Mouse (Mus musculus): ENCODE measurements at regions not wholly inside any gene's neighbourhood (a gene's known extent, or its start where the extent isn't known, plus 50 kb on each side); places are given as distances from the start of the nearest gene placed in this dataset.

- Histone ChIP-seq H3K4me3 (replicated peaks; ENCODE audit: insufficient read depth, low read depth, low read length) (no peak overlapping the region), H3K27me3 (ENCODE audit: control insufficient read depth, insufficient read depth, low read length) (no peaks in the 10 kb centered on the region), H3K27ac (ENCODE audit: insufficient read depth, low read length) (no peak overlapping the region), H3K4me1 (ENCODE audit: control insufficient read depth, insufficient read depth, low read length) (no peaks in the 10 kb centered on the region)
- 95% methylated on average over 4 of the region's 4 CpGs for WGBS
- DNase-seq, result no peak
- TF ChIP-seq CTCF (IDR thresholded peaks at IDR 0.05; ENCODE audit: borderline replicate concordance, insufficient read depth, low read depth, low read length) (no peak), POLR2A (IDR thresholded peaks at IDR 0.05; ENCODE audit: borderline replicate concordance, insufficient read depth, low read length) (no peak)
Measured at GRCm38 (mm10) chr10:96450266-96450665, 166.5 kb upstream of the Btg1 start.

- Histone ChIP-seq H3K27ac (ENCODE audit: insufficient read depth, low read length) (no peak overlapping the region), H3K4me3 (replicated peaks; ENCODE audit: insufficient read depth, low read depth, low read length) (no peak overlapping the region), H3K27me3 (ENCODE audit: control insufficient read depth, insufficient read depth, low read length) (no peaks in the 10 kb centered on the region), H3K4me1 (ENCODE audit: control insufficient read depth, insufficient read depth, low read length) (no peaks in the 10 kb centered on the region)
- 71% methylated on average over 6 of the region's 6 CpGs for WGBS
- TF ChIP-seq CTCF (IDR thresholded peaks at IDR 0.05; ENCODE audit: borderline replicate concordance, insufficient read depth, low read depth, low read length), result no peak
- no peak for TF ChIP-seq POLR2A (IDR thresholded peaks at IDR 0.05; ENCODE audit: borderline replicate concordance, insufficient read depth, low read length)
- no peak for DNase-seq
Measured at GRCm38 (mm10) chr10:96454857-96455256, 161.9 kb upstream of the Btg1 start.

- TF ChIP-seq POLR2A (IDR thresholded peaks at IDR 0.05; ENCODE audit: borderline replicate concordance, insufficient read depth, low read length) (no peak), CTCF (IDR thresholded peaks at IDR 0.05; ENCODE audit: borderline replicate concordance, insufficient read depth, low read depth, low read length) (no peak)
- WGBS, result 74% methylated on average over 4 of the region's 4 CpGs
- DNase-seq, result no peak
- no peak overlapping the region for H3K27ac ChIP-seq (ENCODE audit: insufficient read depth, low read length)
- no peaks in the 10 kb centered on the region for H3K27me3 ChIP-seq (ENCODE audit: control insufficient read depth, insufficient read depth, low read length)
- H3K4me1 ChIP-seq (ENCODE audit: control insufficient read depth, insufficient read depth, low read length), result no peaks in the 10 kb centered on the region
- H3K4me3 ChIP-seq (replicated peaks; ENCODE audit: insufficient read depth, low read depth, low read length), result no peak overlapping the region
Measured at GRCm38 (mm10) chr10:96458551-96458950, 158.3 kb upstream of the Btg1 start.

- Histone ChIP-seq H3K27me3 (ENCODE audit: control insufficient read depth, insufficient read depth, low read length) (no peaks in the 10 kb centered on the region), H3K4me1 (ENCODE audit: control insufficient read depth, insufficient read depth, low read length) (no peaks in the 10 kb centered on the region), H3K27ac (ENCODE audit: insufficient read depth, low read length) (no peak overlapping the region), H3K4me3 (replicated peaks; ENCODE audit: insufficient read depth, low read depth, low read length) (no peak overlapping the region)
- TF ChIP-seq CTCF (IDR thresholded peaks at IDR 0.05; ENCODE audit: borderline replicate concordance, insufficient read depth, low read depth, low read length) (no peak), POLR2A (IDR thresholded peaks at IDR 0.05; ENCODE audit: borderline replicate concordance, insufficient read depth, low read length) (no peak)
- WGBS, result 89% methylated on average over 3 of the region's 3 CpGs
- no peak for DNase-seq
Measured at GRCm38 (mm10) chr10:96459186-96459585, 157.6 kb upstream of the Btg1 start.

- Histone ChIP-seq H3K27me3 (ENCODE audit: control insufficient read depth, insufficient read depth, low read length) (no peaks in the 10 kb centered on the region), H3K27ac (ENCODE audit: insufficient read depth, low read length) (no peak overlapping the region), H3K4me3 (replicated peaks; ENCODE audit: insufficient read depth, low read depth, low read length) (no peak overlapping the region), H3K4me1 (ENCODE audit: control insufficient read depth, insufficient read depth, low read length) (no peaks in the 10 kb centered on the region)
- 57% methylated on average over 9 of the region's 9 CpGs for WGBS
- TF ChIP-seq CTCF (IDR thresholded peaks at IDR 0.05; ENCODE audit: borderline replicate concordance, insufficient read depth, low read depth, low read length), result no peak
- TF ChIP-seq POLR2A (IDR thresholded peaks at IDR 0.05; ENCODE audit: borderline replicate concordance, insufficient read depth, low read length), result no peak
- no peak for DNase-seq
Measured at GRCm38 (mm10) chr10:96460151-96460550, 156.7 kb upstream of the Btg1 start.

- H3K4me1 ChIP-seq (ENCODE audit: control insufficient read depth, insufficient read depth, low read length), result no peaks in the 10 kb centered on the region
- H3K4me3 ChIP-seq (replicated peaks; ENCODE audit: insufficient read depth, low read depth, low read length), result no peak overlapping the region
- no peak overlapping the region for H3K27ac ChIP-seq (ENCODE audit: insufficient read depth, low read length)
- DNase-seq, result peak in 1 of 2 experiments; percentile 18
- TF ChIP-seq CTCF (IDR thresholded peaks at IDR 0.05; ENCODE audit: borderline replicate concordance, insufficient read depth, low read depth, low read length) (no peak), POLR2A (IDR thresholded peaks at IDR 0.05; ENCODE audit: borderline replicate concordance, insufficient read depth, low read length) (no peak)
- 81% methylated on average over 10 of the region's 10 CpGs for WGBS
- no peaks in the 10 kb centered on the region for H3K27me3 ChIP-seq (ENCODE audit: control insufficient read depth, insufficient read depth, low read length)
Measured at GRCm38 (mm10) chr10:96460617-96461338, 156.0 kb upstream of the Btg1 start.

GRCm38 (mm10) chr10:96465967-96466366, 150.8 kb upstream of the Btg1 start:
- no peaks in the 10 kb centered on the region for H3K4me1 ChIP-seq (ENCODE audit: control insufficient read depth, insufficient read depth, low read length)
- no peak for TF ChIP-seq POLR2A (IDR thresholded peaks at IDR 0.05; ENCODE audit: borderline replicate concordance, insufficient read depth, low read length)
- no peak for TF ChIP-seq CTCF (IDR thresholded peaks at IDR 0.05; ENCODE audit: borderline replicate concordance, insufficient read depth, low read depth, low read length)
- 92% methylated on average over 6 of the region's 6 CpGs for WGBS
- no peaks in the 10 kb centered on the region for H3K27me3 ChIP-seq (ENCODE audit: control insufficient read depth, insufficient read depth, low read length)
- DNase-seq, result no peak
- no peak overlapping the region for H3K4me3 ChIP-seq (replicated peaks; ENCODE audit: insufficient read depth, low read depth, low read length)
- H3K27ac ChIP-seq (ENCODE audit: insufficient read depth, low read length), result no peak overlapping the region

- H3K27me3 ChIP-seq (ENCODE audit: control insufficient read depth, insufficient read depth, low read length), result no peaks in the 10 kb centered on the region
- DNase-seq, result no peak
- no peaks in the 10 kb centered on the region for H3K4me1 ChIP-seq (ENCODE audit: control insufficient read depth, insufficient read depth, low read length)
- no peak overlapping the region for H3K4me3 ChIP-seq (replicated peaks; ENCODE audit: insufficient read depth, low read depth, low read length)
- 91% methylated on average over 3 of the region's 3 CpGs for WGBS
- H3K27ac ChIP-seq (ENCODE audit: insufficient read depth, low read length), result no peak overlapping the region
- TF ChIP-seq POLR2A (IDR thresholded peaks at IDR 0.05; ENCODE audit: borderline replicate concordance, insufficient read depth, low read length), result no peak
- no peak for TF ChIP-seq CTCF (IDR thresholded peaks at IDR 0.05; ENCODE audit: borderline replicate concordance, insufficient read depth, low read depth, low read length)
Measured at GRCm38 (mm10) chr10:96466845-96467244, 150.0 kb upstream of the Btg1 start.

Data from cerebellum, adult 2 months (tissue).